Mouse (Mus musculus) cerebellum, adult 2 months (tissue): ENCODE results near the gene Tvp23a.

Source experiments
- CTCF ChIP-seq: fragments of 200-500 bp; IDR thresholded peaks from 2 replicates; pipeline ENCODE4 v1.5.1; 2011; ENCODE audit warnings: low read depth, mild to moderate bottlenecking, control low read depth, low read length, moderate library complexity, borderline replicate concordance; ENCODE audit not compliant: insufficient read depth
- POLR2A ChIP-seq: fragments of 200-500 bp; IDR thresholded peaks from 2 replicates; pipeline ENCODE4 v1.6.1; 2011; ENCODE audit warnings: low read length, control low read depth, borderline replicate concordance; ENCODE audit not compliant: insufficient read depth

DNA sequence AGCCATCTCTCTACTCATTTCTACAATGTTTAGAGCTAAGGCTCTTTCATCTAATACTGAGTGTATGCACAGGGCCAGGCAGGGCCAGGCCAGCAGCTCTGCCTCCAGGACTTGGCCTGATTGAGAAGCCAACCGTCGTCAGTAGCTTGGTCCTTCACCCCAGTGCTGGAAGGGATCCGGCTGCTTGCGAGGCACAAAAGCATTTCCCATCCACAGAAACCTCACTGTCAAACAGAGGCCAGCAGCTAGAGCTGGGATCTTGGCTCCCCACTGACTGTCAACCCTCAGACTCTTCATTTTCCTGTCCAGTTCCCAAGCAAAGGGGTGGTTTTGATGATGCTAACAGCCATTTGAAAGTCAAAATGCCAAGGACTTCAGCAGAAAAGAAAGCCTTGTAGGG, 74.8 kb downstream of the Tvp23a start:
- no peak for TF ChIP-seq CTCF
- TF ChIP-seq POLR2A: no peak
